Mouse (Mus musculus): ENCODE data around the gene Fbxo45. TPM values are rescaled to one million over a fixed set of nuclear protein-coding genes. Genes with fewer than 3 reads are reported as not detected.
"Not testable (repeated sequence)": the region's sequence is repeated elsewhere in the genome, so short reads cannot be mapped to it uniquely, and the experiment has no call there.

Fbxo45 gene
- total RNA-seq (2021): 10 to 100 TPM; 48.4 to 50.1 TPM

DNA sequence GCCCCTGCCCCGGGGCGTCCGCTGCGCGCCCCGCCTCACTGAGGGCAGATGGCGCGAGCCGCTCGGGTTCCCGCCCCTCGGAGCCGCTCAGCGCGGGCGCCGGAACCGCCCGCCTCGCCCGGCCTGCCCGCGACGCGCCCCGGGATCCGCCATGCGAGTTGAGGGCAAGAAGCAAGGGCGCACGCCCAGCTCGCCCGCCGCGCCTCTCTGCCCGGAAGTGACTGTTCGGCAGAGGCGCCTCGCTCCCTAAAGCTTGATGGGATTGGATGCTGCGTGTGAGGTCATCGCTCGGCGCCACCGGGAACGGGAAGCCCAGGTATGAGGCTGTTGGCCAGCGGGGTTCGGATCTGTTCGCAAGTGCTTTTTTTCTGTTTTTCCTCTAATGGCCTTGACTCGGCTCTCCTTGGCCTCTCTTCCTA lies at the start of gene Fbxo45, which contains the start of gene Wdr53:
Gene Fbxo45, minus strand, starts transcription at position 207 of the 419 bp plus-strand sequence.
Gene Wdr53, plus strand, starts transcription at position 276 of the 419 bp plus-strand sequence.
- DNase-seq: peak; percentile 97 to 98

DNA sequence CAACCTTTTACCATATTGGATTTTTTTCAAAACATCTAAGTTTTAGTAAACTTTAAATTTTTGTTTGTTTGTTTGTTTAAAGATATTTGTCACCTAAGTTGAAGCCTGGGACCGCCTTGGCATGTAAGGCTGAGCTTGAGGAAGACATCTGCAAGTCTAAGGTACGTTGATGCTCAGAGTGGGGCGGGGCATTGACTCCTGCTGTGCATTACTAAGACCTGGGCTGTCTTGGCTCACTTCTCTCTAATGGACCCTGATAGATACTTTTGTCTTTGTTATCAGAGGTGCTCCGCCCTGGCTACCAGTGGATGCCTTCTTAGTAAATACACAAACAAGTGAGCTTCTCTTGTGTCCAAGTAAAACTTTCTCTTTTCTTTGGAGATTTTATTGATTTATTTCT lies 44.9 kb upstream of the Fbxo45 start:
- DNase-seq: no peak

DNA sequence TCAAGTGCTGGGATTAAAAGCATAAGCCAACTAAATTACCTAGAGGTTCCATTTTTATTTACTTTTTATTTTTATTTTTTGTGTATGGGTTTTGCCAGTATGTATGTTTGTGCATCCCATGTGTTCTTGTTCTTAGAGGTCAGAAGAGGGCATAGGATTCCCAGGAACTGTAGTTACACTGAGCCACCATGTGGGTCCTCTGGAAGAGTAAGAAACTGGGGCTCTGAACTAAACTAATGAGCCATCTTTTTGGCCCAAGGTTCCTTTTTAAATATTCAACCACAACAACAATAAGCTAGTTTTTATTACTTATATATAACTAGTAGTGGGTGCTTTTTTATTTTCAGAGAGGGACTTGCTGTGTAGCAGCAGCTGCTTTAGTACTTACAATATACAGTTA lies 35.6 kb upstream of the Fbxo45 start:
- no peak for DNase-seq

DNA sequence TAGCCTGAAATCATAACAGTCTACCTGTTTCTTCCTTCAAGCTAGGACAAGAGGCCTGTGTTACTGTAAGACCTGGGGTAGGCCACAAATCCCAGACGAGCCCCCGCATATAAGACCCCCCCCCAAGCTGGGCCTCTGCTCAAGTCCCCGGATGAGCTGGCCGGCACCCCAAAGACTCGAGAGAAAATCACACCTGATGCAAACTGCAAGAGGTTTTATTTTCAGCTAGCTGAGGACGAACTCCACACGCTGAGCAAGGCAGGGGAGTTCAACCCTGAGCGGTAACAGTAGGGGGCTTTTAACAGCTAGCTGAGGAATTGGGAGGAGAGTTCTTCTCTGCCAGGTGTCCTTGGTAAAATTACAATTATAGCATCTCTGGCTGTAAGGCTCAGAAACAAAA lies 33.3 kb upstream of the Fbxo45 start:
- DNase-seq: no peak

DNA sequence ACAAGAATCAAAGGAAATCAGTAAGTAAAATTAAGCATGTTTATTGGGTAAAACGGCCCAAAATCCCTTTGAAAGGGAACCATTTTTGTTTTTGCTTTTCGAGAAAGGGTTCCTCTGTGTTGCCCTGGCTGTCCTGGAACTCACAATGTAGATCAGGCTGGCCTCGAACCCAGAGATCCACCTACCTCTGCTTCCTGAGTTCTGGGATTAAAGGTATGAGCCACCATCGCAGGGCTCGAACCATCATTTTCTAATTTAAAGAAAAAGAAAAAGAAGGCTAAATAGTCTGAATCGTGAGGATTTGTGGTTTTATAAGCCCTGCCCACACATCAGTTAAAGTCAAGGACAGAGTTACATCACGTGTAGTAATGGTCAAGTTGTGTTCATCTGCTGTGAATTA lies 31.4 kb upstream of the Fbxo45 start:
- no peak for DNase-seq

DNA sequence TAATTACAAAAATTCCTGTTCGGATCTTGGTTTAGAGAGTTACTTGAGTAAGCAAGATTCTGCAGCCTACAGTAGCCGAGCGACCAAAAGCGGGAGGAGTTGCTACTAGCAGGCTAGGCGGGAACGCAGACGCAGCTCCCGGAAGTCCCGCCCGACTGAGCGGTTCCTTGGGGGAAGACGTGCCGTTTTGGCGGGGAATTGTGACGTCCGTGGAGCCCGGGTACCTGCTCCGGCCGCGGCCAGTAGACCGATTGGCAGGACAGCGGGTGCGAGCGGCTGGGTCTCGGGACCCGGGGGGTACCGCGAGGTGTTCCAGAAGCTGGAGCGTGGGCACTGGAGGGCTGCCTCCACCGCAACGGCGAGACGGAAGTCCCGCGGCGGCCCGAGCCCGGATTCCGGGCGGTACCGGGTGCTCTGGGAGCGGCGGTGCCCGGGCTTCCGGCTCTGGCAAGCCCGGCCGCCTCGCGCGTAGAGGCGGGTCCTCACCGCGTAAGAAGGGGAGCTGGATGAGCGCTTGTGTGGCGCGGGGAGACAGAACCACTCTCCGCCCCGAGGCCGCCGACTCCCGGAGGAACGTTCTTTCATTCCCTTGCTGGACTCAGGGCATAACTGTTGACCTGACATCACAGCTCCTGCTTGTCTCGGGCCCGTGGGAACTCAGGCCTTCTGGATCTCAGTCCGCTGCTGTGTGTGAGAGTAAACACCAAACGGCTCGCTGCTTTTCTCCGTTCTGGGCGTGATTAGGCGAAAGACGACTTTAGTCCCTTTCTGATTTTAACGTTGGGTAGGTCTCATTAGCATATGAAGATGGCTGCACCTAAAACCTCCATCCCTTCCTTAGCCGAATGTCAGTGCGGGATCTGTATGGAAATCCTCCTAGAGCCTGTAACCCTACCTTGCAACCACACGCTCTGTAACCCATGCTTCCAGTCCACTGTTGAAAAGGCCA lies 30.6 kb upstream of the Fbxo45 start, which contains the start of gene Rnf168:
Gene Rnf168, plus strand, starts transcription at position 152 of the 949 bp plus-strand sequence.
- DNase-seq: peak; percentile 93 to 94

DNA sequence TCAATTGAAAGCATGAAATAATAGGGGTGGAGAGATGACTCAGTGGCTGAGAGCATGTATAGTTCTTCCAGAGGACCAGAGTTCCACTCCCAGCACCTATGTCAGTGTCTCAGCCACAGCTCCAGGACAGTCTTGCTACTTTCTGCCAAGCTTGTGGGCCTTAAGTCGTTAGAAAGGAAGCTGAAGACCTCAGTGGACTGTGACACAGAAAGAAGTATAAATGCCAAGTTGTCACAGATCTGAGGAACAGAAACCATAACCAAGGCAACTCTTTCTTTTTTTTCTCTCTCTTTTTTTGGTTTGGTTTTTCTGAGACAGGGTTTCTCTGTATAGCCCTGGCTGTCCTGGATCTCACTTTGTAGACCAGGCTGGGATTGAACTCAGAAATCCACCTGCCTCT lies 28.9 kb upstream of the Fbxo45 start:
- no peak for DNase-seq

DNA sequence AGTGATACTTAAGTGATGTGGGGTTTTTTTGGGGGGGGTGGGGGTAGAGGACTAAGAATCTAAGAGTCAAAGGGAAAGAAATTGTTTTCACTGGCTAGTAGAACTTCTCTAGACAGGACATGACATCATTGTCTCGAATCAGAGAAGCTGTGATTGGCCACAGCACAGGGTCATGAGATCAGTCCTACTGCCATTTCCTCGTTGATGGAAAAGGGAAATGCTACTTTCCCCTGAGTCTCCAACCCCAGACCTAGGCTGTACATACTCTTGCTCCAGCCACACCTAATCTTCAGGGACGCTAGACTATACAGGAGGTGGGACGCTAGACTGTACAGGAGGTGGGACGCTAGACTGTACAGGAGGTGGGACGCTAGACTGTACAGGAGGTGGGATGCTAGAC lies 28.1 kb upstream of the Fbxo45 start:
- no peak for DNase-seq

DNA sequence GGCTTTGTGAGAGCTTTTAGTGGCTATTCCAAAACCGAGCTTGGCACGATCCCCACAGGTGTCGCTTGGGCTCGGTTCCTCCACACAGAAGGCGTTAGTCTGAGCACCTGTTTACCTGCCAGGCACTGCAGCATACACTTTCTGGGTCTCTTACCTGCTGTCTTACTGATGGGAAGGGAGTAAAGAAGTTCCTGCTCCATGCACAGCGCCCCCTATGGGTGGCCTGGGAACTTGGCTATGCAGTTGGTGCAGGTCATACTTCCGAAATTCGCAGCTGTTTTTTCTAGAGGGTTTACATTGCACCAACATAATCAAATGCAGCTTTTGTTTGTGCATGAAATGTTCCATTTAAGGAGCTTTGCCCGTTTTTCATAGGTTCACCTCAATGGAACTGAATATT lies 26.4 kb upstream of the Fbxo45 start:
- no peak for DNase-seq

DNA sequence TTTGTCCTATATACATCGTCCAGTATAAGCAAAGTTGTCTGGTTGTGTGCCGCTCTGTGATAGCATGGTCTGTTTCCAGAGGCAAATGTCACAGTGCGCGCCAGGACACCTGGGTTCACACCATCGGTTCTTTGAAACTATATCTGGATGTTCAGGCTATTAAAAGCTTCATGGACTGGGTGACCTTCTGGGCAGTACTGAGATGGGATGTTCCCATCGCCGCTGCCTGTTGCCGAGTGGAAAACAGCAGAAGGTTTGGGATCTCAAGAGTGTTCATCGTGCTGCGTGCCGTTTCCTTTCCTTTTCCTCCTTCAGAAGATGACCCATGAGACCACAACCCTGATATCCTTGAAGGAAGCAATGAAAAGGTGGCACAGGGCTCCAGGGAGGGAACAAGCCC lies 24.3 kb upstream of the Fbxo45 start, which contains the start of gene Smco1:
Gene Smco1, plus strand, starts transcription at position 178 of the 400 bp plus-strand sequence.
- no peak for DNase-seq

DNA sequence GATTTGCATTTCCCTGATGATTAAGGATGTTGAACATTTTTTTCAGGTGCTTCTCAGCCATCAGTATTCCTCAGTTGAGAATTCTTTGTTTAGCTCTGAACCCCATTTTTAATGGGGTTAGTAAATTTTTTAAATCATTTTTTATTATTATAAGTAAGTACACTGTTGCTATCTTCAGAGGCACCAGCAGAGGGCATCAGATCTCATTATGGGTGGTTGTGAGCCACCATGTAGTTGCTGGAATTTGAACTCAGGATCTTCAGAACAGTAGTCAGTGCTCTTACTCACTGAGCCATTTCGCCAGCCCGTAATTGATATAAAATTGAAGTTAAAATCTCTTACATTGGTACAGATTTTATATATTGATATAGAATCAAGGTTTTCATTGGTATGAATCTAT lies 17.3 kb upstream of the Fbxo45 start:
- not testable (repeated sequence) for DNase-seq

DNA sequence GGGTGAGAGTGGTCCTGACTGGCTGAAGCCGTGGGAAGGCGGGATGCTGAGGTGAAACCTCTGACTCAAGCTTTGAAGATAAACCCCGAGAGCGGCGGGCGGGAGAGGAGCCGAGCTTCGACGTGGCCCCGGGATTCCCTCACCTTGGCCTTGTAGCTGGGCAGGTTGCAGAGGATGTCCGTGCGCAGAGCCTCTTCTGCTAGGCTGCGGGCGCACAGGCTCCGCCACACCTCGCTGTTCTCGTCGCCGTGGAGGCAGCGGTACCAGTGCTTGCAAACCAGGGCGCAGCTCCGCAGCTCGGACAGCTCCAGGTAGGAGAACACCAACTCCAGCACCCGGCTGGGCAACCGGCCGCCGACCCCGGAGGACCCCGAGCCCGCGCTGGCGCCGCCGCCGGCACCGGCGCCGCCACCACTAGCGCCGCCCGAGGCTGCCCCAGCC lies 587 bp downstream of the Fbxo45 start:
- DNase-seq: no peak

DNA sequence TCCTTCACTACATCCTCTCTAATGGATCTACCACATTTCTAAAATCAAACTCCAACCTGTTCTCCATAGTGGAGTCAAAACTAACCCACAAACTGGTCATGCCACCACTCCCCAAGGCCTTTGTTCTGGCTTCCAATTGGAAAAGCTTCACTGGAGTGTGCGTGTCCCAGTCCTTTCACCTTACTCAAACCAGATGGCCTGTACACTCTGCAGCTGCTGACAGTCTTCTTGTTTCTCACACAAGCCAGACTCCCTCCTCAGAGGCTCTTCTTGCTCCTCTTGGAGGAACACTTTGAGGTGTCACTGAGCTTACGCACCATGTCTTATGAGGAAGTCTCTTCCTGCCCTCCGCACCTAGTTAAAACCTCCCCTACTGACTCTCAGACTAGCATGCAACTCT lies 3.1 kb downstream of the Fbxo45 start:
- no peak for DNase-seq

DNA sequence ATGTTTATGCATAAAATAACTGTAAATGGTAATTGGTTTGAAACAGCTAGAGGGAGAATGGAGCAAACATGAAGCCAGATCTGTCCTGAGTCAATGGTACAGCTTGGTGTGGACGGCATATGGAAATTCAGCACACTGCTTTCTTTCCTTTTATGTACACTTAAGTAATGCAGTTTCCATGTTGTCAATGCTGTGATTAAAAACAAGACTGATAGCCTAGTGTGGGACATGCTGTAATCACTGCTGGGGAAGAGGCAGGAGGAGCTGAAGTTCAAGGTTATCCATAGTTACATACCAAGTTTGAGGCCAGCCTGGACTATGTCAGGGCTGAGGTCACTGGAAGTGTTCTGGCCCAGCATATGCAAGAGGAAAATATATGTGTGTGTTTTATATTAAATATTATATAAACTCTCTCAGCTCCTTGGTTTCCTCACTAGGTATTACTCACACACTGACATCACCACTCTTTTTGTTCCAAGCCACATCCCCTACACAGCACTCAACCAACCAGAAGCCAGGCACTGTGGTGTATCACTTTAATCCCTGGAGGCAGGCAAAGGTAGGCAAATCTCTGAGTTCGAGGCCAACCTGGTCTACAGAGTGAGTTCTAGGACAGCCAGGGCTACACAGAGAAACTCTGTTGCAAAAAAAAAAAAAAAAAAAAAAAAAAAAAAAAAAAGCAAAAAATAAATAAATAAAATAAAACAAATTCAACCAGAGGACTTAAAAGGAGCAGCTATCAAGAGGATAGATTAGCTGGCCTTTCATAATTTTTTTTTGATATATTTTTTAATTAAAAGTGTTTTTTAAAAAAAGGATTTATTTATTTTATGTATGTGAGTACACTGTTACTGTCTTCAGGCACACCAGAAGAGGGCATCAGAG lies 7.3 kb downstream of the Fbxo45 start:
- DNase-seq: no peak

DNA sequence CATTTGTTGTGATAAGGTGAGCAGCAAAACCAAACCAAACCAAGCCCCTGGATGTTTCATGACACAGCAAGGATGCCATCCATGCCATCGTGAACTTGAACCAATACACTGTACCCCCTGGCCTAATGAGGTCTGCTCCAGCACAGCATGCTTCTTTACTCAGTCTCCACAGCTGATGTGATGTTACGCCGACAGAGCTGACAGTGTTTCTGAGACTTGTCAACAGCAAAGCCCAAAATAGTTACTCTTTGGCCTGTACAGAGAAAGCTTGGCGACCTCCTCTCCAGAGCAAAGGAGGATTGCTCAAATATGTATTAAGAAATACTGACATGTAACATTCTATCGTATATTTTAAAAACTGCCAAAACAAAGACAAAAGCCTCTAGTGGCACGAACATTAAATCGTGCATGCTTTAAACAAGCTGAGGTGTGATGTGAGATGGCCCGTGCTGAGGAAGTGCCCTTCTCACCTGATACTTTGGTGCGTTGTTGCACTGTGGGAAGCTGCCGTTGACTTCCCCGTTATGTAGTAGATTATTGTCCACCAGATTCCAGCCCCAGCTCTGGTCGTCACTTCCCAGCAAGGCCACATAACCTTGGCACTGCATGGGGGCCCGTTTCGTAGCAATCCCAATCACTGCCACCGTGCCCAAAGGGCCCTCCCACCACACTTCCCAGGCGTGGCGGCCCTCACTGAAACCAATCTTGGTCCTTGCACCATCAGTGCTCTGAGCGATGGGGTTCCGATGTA lies 8.9 kb downstream of the Fbxo45 start:
- no peak for DNase-seq

DNA sequence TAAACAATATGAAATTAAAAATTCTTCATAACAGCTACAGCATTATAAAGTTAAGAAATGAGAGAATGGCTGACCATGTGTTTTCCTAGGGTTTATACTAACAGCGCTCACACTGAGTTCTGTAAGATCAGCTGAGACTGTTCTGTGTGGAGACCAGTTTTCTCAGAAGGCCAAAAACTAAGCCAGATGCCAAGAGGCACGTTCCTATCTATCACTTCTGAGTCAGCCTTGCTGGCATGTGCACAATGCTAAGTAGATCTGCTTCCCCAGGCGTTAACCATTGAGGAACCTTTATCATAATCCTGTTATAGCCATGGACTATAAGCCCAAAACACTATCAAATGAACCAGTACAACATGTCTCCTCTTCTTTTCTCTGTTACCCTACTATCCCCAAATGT lies 14.9 kb downstream of the Fbxo45 start:
- not testable (repeated sequence) for DNase-seq

DNA sequence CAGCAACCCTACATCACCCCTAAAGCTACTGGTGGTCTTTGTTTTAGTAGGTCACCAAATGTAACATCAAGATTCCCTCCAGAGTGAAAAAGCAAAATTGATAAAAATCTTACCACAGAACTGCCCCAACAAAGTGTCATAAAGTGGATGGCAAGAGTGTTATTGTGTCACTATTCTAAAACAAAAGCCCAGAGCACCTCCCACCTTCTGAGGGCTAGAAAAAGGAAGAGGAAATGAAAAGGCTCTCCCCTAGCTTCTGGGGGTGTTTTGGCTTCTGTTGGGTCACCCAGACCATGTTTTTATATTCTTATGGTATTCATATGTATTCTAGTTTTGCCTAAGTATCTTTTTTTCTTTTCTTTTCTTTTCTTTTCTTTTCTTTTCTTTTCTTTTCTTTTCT lies 24.6 kb downstream of the Fbxo45 start:
- DNase-seq: no peak

DNA sequence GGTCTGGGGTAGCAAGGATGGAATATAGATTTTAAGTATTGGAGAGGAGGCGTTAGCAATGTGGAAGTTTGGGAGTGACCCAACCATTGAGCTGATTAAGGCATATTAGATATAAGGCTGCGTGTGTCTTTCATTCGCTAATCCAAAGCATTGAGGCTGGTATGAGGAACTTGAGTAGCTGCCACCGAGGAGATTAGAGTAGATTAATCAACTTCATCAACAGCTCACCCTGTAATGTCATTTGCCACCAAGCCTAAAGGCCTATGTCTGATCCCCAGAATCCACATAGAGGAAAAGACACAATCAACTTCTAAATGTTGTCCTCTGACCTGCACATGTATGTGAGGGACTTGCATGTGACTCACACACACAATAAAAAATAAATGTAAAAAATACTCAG lies 25.2 kb downstream of the Fbxo45 start:
- DNase-seq: no peak

DNA sequence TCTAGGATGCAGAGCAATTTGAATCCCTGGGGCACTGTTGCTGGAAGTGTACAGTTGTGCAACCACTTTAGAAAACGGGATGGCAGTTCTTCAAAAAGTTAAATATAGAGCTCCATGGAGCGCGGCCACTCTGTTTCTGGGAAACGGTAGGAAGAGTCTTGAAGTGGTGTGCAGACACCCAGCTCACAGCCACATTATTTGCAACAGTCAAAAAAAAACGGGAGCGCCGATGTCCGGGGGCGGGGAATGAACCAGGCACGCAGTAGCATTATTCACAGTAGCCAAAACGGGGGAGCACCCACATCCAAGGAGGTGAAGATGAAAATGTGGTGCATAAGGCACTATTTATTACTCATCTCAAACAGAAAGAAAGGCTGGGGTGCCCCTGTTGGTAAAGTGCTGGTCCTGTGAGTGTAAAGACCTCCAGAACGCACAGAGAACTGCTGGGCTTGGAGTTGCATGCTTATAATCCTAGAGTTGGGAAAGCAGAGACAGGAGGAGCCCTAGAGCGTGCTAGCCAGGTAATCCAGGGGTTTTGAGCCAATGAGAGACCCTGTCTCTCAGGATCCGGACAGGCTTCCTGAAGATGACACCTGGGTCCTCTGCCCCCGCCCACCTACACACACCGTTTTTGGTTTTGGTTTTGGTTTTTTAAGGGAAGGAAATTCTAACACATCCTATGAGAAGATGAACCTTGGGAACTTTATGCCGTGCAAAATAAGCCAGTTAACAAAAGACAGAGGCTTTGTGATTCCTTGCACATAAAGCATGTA lies 32.0 kb downstream of the Fbxo45 start:
- no peak for DNase-seq

DNA sequence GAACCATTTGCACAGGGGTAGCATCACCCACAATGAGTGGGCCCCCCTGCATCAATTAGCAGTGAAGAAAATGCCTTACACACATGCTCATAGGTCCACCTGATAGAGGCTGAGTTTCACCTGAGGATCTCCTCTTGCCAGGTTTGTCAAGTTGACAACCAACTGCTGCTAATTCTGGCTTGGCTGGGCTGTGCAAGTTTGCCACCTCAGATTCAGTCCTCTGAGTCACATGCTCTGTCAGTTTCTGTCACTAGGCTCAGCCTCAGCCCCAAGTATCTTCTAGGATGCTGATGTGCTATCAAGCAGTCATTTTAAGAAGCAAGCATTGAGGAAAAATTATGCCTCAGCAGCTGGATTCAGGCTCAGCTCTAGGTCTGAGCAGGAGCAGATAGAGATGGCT lies 32.8 kb downstream of the Fbxo45 start:
- no peak for DNase-seq

DNA sequence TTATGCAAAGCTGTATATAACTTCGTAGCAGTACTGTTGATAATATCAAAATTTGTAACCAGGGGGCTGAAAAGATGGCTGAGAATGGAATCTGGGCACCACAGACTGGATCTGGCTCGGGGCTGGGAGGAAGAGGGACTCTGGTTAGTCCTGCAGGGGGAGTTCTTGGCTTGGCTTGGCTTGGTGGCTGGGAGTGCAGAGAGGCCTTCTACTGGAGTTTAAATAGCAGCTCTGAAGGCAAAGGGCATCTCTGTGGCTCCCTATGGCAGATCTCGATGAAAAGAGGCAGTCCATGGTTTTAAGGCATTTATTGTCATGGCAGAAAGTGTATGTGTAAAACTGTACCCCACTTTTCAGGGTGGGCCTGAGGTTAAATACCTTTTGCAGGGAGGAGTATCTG lies 42.1 kb downstream of the Fbxo45 start:
- DNase-seq: no peak

All from layer of hippocampus, postnatal 36 days (tissue).